Mouse (Mus musculus): Measurements from ENCODE around the gene Acsm2. TPM values are rescaled to one million over a fixed set of nuclear protein-coding genes. Genes with fewer than 3 reads are reported as not detected.
"Not testable (repeated sequence)": the region's sequence is repeated elsewhere in the genome, so short reads cannot be mapped to it uniquely, and the experiment has no call there.

Acsm2 gene
- total RNA-seq, 2 experiments from 2014 or later = not detected

GRCm38 (mm10) chr7:119559789-119560451, 5.8 kb downstream of the Acsm2 start:
- no peak for DNase-seq (ENCODE audit: low spot score in 2 of 2)
- intact Hi-C loops (cut with DNase I) = no loop called here

GRCm38 (mm10) chr7:119560452-119560835, 6.3 kb downstream of the Acsm2 start:
- no peak for DNase-seq (ENCODE audit: low spot score in 2 of 2)

GRCm38 (mm10) chr7:119561441-119561840, 7.3 kb downstream of the Acsm2 start:
- no peak for DNase-seq (ENCODE audit: low spot score in 2 of 2)
- intact Hi-C loops (cut with DNase I) = no loop called here

More at GRCm38 (mm10) chr7:119560452-119560835, 6.3 kb downstream of the Acsm2 start:
- intact Hi-C loops (cut with DNase I) = no loop called here

GRCm38 (mm10) chr7:119562476-119562875, 8.3 kb downstream of the Acsm2 start:
- DNase-seq (ENCODE audit: low spot score in 2 of 2); intact Hi-C loops (cut with DNase I): not testable (repeated sequence)

GRCm38 (mm10) chr7:119594530-119595107, 40.5 kb downstream of the Acsm2 start:
- no peak for DNase-seq (ENCODE audit: low spot score in 2 of 2)
- intact Hi-C loops (cut with DNase I) = no loop called here

- intact Hi-C loops (cut with DNase I) = no loop called here
- no peak for DNase-seq (ENCODE audit: low spot score in 2 of 2)
These were observed 41.2 kb downstream of the Acsm2 start for GRCm38 (mm10) chr7:119595306-119595705.

- intact Hi-C loops (cut with DNase I) = no loop called here
- no peak for DNase-seq (ENCODE audit: low spot score in 2 of 2)
These were observed 42.4 kb downstream of the Acsm2 start for GRCm38 (mm10) chr7:119596536-119596935.

GRCm38 (mm10) chr7:119601195-119601953, 47.2 kb downstream of the Acsm2 start:
- intact Hi-C loops (cut with DNase I) = no loop called here

GRCm38 (mm10) chr7:119601954-119602317, 47.8 kb downstream of the Acsm2 start:
- DNase-seq (ENCODE audit: low spot score in 2 of 2) = no peak
- intact Hi-C loops (cut with DNase I) = no loop called here

More at GRCm38 (mm10) chr7:119601195-119601953, 47.2 kb downstream of the Acsm2 start:
- no peak for DNase-seq (ENCODE audit: low spot score in 2 of 2)

GRCm38 (mm10) chr7:119604903-119605483, 50.9 kb downstream of the Acsm2 start:
- no peak for DNase-seq (ENCODE audit: low spot score in 2 of 2)
- intact Hi-C loops (cut with DNase I) = no loop called here

- DNase-seq (ENCODE audit: low spot score in 2 of 2) = no peak
- intact Hi-C loops (cut with DNase I) = no loop called here
These were observed 52.0 kb downstream of the Acsm2 start for GRCm38 (mm10) chr7:119605926-119606663.

GRCm38 (mm10) chr7:119606664-119607076, 52.5 kb downstream of the Acsm2 start, which contains the start of gene Acsm1:
Gene Acsm1, plus strand, starts transcription at chr7:119607026.
- intact Hi-C loops (cut with DNase I) = no loop called here
- DNase-seq (ENCODE audit: low spot score in 2 of 2) = no peak

GRCm38 (mm10) chr7:119607796-119608515, 53.8 kb downstream of the Acsm2 start:
- no peak for DNase-seq (ENCODE audit: low spot score in 2 of 2)
- intact Hi-C loops (cut with DNase I) = no loop called here

GRCm38 (mm10) chr7:119616531-119616930, 62.4 kb downstream of the Acsm2 start:
- intact Hi-C loops (cut with DNase I) = no loop called here
- no peak for DNase-seq (ENCODE audit: low spot score in 2 of 2)

- no peak for DNase-seq (ENCODE audit: low spot score in 2 of 2)
- intact Hi-C loops (cut with DNase I) = no loop called here
These were observed 63.5 kb downstream of the Acsm2 start for GRCm38 (mm10) chr7:119617593-119617992.

- DNase-seq (ENCODE audit: low spot score in 2 of 2) = no peak
- intact Hi-C loops (cut with DNase I) = no loop called here
These were observed 64.2 kb downstream of the Acsm2 start for GRCm38 (mm10) chr7:119618209-119618935.

GRCm38 (mm10) chr7:119620157-119620556, 66.0 kb downstream of the Acsm2 start:
- intact Hi-C loops (cut with DNase I) = no loop called here
- no peak for DNase-seq (ENCODE audit: low spot score in 2 of 2)

- intact Hi-C loops (cut with DNase I) = no loop called here
- no peak for DNase-seq (ENCODE audit: low spot score in 2 of 2)
These were observed 84.6 kb downstream of the Acsm2 start for GRCm38 (mm10) chr7:119638773-119639172.
